Mouse (Mus musculus) erythroblast, embryonic 14.5 days (primary cell): ENCODE results near the gene Eml5.

Source experiments
- GATA1 ChIP-seq: IDR thresholded peaks from 2 replicates; pipeline ENCODE4 v1.6.1; 2012; ENCODE audit warnings: low read length, inconsistent platforms, mixed read lengths
- TAL1 ChIP-seq: IDR thresholded peaks from 3 replicates; pipeline ENCODE4 v1.6.1; 2012; ENCODE audit warnings: low read length, inconsistent platforms, mixed read lengths

- TF ChIP-seq TAL1 (no peak), GATA1 (no peak)
Observed at GRCm38 (mm10) chr12:98802245-98802644, 99.0 kb downstream of the Eml5 start.
